Mouse (Mus musculus) stomach, postnatal 0 days (tissue): ENCODE results near the gene Ndufb6. TPM values are rescaled to one million over a fixed set of nuclear protein-coding genes. Genes with fewer than 3 reads are reported as not detected.

Source experiments
- ATAC-seq: fragments of 200-750 bp; cut with Nextera tagmentation; 2 replicates; pipeline ENCODE4 v1.8.0; 2017; ENCODE audit not compliant: low FRiP score, low TSS enrichment
- DNase-seq: peaks from one replicate; pipeline ENCODE4 v3.0.0-alpha.2; 2016; ENCODE audit warnings: low spot score
- H3K27ac ChIP-seq: fragments of 300-500 bp; sonication (generic); replicated peaks from 2 replicates; pipeline ENCODE4 v1.5.1; 2014; ENCODE audit warnings: mild to moderate bottlenecking, control low read depth
- H3K27me3 ChIP-seq: fragments of 300-500 bp; sonication (generic); 2 replicates; pipeline ENCODE4 v1.6.1; 2014; ENCODE audit warnings: low read length; ENCODE audit not compliant: control insufficient read depth, insufficient read depth
- H3K36me3 ChIP-seq: fragments of 300-500 bp; sonication (generic); 2 replicates; pipeline ENCODE4 v1.6.1; 2014; ENCODE audit warnings: low read length, mixed read lengths; ENCODE audit not compliant: control insufficient read depth, insufficient read depth
- H3K4me1 ChIP-seq: fragments of 300-500 bp; sonication (generic); replicated peaks from 2 replicates; pipeline ENCODE4 v1.6.1; 2014; ENCODE audit warnings: antibody characterized with exemption; ENCODE audit not compliant: control insufficient read depth, insufficient read depth
- H3K4me2 ChIP-seq: fragments of 300-500 bp; sonication (generic); replicated peaks from 2 replicates; pipeline ENCODE4 v1.6.1; 2014; ENCODE audit warnings: low read depth, mild to moderate bottlenecking, control low read depth, moderate library complexity
- H3K4me3 ChIP-seq: fragments of 300-500 bp; sonication (generic); 2 replicates; pipeline ENCODE4 v1.5.1; 2014; ENCODE audit warnings: low read depth, low read length, control low read depth
- H3K9ac ChIP-seq: fragments of 300-500 bp; sonication (generic); 2 replicates; pipeline ENCODE4 v1.6.1; 2014; ENCODE audit warnings: mild to moderate bottlenecking, low read length, control low read depth, mixed read lengths
- H3K9me3 ChIP-seq: fragments of 300-500 bp; sonication (generic); 2 replicates; pipeline ENCODE4 v1.6.1; 2016; ENCODE audit warnings: low read length; ENCODE audit not compliant: control insufficient read depth
- CTCF ChIP-seq: IDR thresholded peaks from 2 replicates; pipeline ENCODE4 v1.5.1; 2016; ENCODE audit warnings: antibody characterized with exemption, low read depth, mild to moderate bottlenecking, moderate library complexity
- EP300 ChIP-seq: optimal IDR thresholded peaks from 2 replicates; pipeline ENCODE3; 2016; ENCODE audit warnings: antibody characterized with exemption
- WGBS: fragments of 180-500 bp; shearing (Covaris S2); extraction: QIAGEN DNeasy Blood & Tissue Kit; methylation state at CpG from one replicate; pipeline ENCODE4 v1.1.7; 2014; 5-methylcytosine and 5-hydroxymethylcytosine counted together
- polyA plus RNA-seq: library from polyadenylated mRNA; unstranded; fragments of >200 nt; fragmentation: Nextera tagmentation; extraction: Ambion mirVana; gene quantifications from 2 replicates; pipeline ENCODE4 v1.2.1, GENCODE M21; 2015

Gene Ndufb6
- polyA plus RNA-seq, 1 experiment from 2014 or later, result 360 TPM

- H3K4me2 ChIP-seq, result peak overlapping the region; percentile 86
- no peaks in the 10 kb centered on the region for H3K9me3 ChIP-seq
- H3K4me3 ChIP-seq, result peak overlapping the region; percentile 70
- peak overlapping the region; percentile 68 for H3K9ac ChIP-seq
- 0 out of 2 replicates have a peak, but pooled peaks cover 2% of the 10 kb centered on the region for H3K4me1 ChIP-seq
- peak; percentile 56 for DNase-seq
- under 1% methylated on average over 17 of the region's 17 CpGs for WGBS
- TF ChIP-seq EP300, result no peak
- no peak for TF ChIP-seq CTCF
- H3K27ac ChIP-seq, result peak overlapping the region; percentile 79
- ATAC-seq, result peak; percentile 73
- no peaks in the 10 kb centered on the region for H3K27me3 ChIP-seq
- no peaks in the 10 kb centered on the region; the same call in 1 of the 2 replicates for H3K36me3 ChIP-seq
These were observed 40.5 kb downstream of the Ndufb6 start for GRCm38 (mm10) chr4:40238483-40239408.

GRCm38 (mm10) chr4:40236829-40237228, 42.4 kb downstream of the Ndufb6 start:
- no peak for ATAC-seq
- H3K9me3 ChIP-seq, result no peaks in the 10 kb centered on the region
- H3K4me3 ChIP-seq, result no peak overlapping the region
- no peaks in the 10 kb centered on the region; the same call in 1 of the 2 replicates for H3K36me3 ChIP-seq
- TF ChIP-seq EP300 (no peak), CTCF (no peak)
- H3K4me2 ChIP-seq, result no peak overlapping the region
- no peak overlapping the region for H3K27ac ChIP-seq
- H3K4me1 ChIP-seq, result 0 out of 2 replicates have a peak, but pooled peaks cover 2% of the 10 kb centered on the region
- no peaks in the 10 kb centered on the region for H3K27me3 ChIP-seq
- 76% methylated on average over 4 of the region's 4 CpGs for WGBS
- DNase-seq, result no peak
- H3K9ac ChIP-seq, result no peak overlapping the region

GRCm38 (mm10) chr4:40234256-40234655, 45.0 kb downstream of the Ndufb6 start:
- no peak overlapping the region for H3K9ac ChIP-seq
- no peak overlapping the region for H3K4me3 ChIP-seq
- ATAC-seq (no peak), DNase-seq (no peak)
- no peak overlapping the region for H3K4me2 ChIP-seq
- TF ChIP-seq CTCF (no peak), EP300 (no peak)
- no peaks in the 10 kb centered on the region for H3K4me1 ChIP-seq
- 85% methylated on average over 5 of the region's 6 CpGs for WGBS
- no peaks in the 10 kb centered on the region; the same call in 1 of the 2 replicates for H3K36me3 ChIP-seq
- no peaks in the 10 kb centered on the region for H3K27me3 ChIP-seq
- no peak overlapping the region for H3K27ac ChIP-seq
- no peaks in the 10 kb centered on the region for H3K9me3 ChIP-seq

- DNase-seq, result no peak
These were observed 46.1 kb downstream of the Ndufb6 start for GRCm38 (mm10) chr4:40233062-40233664.

DNA sequence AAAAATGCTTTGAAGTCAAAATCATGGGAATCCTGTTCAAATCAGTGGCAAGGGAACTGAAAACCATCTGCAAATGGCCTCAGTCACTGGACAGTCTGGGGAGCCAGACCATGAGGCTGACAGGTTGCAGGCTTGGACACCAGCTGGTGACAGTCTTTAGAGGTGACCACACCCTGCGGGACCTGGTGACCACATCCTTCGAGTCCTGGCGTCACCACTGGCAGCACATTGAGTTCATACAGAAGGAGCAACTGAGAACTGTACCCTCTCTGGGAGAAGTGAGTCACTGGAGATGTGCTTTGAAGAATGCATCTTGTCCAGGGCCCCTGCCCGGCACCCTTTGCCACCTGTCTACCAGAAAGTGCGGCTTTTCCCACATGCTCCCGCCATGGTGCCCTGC, 49.5 kb downstream of the Ndufb6 start:
- no peaks in the 10 kb centered on the region for H3K9me3 ChIP-seq
- peaks cover 3% of the 10 kb centered on the region; the same call in 1 of the 2 replicates for H3K36me3 ChIP-seq
- no peak overlapping the region for H3K27ac ChIP-seq
- no peaks in the 10 kb centered on the region for H3K27me3 ChIP-seq
- no peak overlapping the region for H3K9ac ChIP-seq
- WGBS, result 91% methylated on average over 6 of the region's 6 CpGs
- no peaks in the 10 kb centered on the region for H3K4me1 ChIP-seq
- H3K4me3 ChIP-seq, result no peak overlapping the region
- no peak overlapping the region for H3K4me2 ChIP-seq
- no peak for DNase-seq
- no peak for ATAC-seq
- TF ChIP-seq CTCF, result no peak
- TF ChIP-seq EP300, result no peak

More at GRCm38 (mm10) chr4:40233062-40233664, 46.1 kb downstream of the Ndufb6 start:
- Histone ChIP-seq H3K4me1 (no peaks in the 10 kb centered on the region), H3K4me3 (no peak overlapping the region), H3K27ac (no peak overlapping the region), H3K9ac (no peak overlapping the region), H3K4me2 (no peak overlapping the region), H3K9me3 (no peaks in the 10 kb centered on the region), H3K27me3 (no peaks in the 10 kb centered on the region), H3K36me3 (no peaks in the 10 kb centered on the region; the same call in 1 of the 2 replicates)
- WGBS, result 91% methylated on average over 7 of the region's 7 CpGs
- TF ChIP-seq EP300 (no peak), CTCF (no peak)
- no peak for ATAC-seq
